ENCODE assay signal across 1 mouse cellular context in genomic region chr14:55157322-55158065, GRCm38 (mm10).
TF ChIP-seq lines count a peak whose summit lies in the region.

No protein-coding gene starts in this region.

TF ChIP-seq in myocyte, 11 proteins besides CTCF, POLR2A, EP300 and RAD21 (continued from another document):
- TF ChIP-seq CEBPB (IDR thresholded peaks at IDR 0.05; ENCODE audit: insufficient read depth, poor library complexity, severe bottlenecking) (no peak), SRF (IDR thresholded peaks at IDR 0.05; ENCODE audit: control insufficient read depth, insufficient read length, low read depth) (no peak), POLR2AphosphoS2 (IDR thresholded peaks at IDR 0.05; ENCODE audit: insufficient read length, low read depth) (no peak), MYOG (IDR thresholded peaks at IDR 0.05; ENCODE audit: control insufficient read depth in 1 of 3, insufficient read depth in 1 of 3, insufficient read length in 2 of 3, low read depth in 2 of 3) (peak in 1 of 3 experiments; percentile 3), USF1 (IDR thresholded peaks at IDR 0.05; ENCODE audit: low read depth) (no peak), TCF3 (IDR thresholded peaks at IDR 0.05; ENCODE audit: insufficient read length, low read depth) (peak; percentile 38)
